Mouse (Mus musculus): ENCODE measurements around the gene Ucn2. TPM values are rescaled to one million over a fixed set of nuclear protein-coding genes. Genes with fewer than 3 reads are reported as not detected.

The Ucn2 gene
- polyA plus RNA-seq, 2 experiments: 0.06 TPM; not detected in 1

DNA sequence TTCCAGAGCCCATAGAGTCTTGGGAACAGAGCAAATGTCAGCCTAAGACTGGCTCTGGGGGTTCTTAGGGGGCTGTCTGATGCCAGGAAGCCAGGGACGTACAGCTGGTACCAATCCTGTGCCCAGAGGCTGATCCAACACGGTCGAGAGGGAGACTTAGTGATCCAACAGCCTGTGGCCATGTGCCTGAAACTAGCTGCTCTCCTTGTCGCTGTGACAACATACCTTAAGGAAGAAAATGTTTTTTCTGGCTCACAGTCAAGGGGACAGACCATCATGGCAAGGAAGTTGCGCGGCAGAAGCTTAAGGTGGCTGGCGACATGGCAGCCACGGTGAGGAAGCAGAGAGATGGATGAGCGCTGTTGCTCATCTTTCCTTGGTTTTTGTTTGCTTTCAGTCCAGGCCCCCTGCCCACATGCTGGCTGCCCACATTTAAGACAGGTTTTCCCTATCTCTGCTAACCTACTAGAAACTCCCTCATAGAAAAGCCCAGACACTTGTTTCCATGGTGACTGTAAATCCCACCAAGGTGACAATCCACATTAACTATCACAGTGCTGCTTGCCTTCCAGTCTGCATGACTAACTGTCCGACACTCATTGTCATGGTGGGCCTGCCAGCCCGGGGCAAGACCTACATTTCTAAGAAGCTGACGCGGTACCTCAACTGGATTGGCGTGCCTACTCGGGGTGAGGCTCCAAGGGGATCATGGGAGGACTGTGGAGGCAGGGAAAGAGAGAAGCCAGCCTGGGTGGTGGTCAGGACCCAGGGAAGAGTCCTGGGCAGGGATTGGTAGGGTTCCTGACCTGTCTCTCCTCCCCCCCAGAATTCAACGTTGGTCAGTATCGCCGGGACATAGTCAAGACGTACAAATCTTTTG is 12.7 kb downstream of the Ucn2 start:
- Histone ChIP-seq H3K4me3 (ENCODE audit: insufficient read depth in 1 of 2, low read depth in 2 of 2, low read length in 2 of 2) (no peak overlapping the region), H3K27me3 (ENCODE audit: control insufficient read depth, insufficient read depth, low read length) (no peaks in the 10 kb centered on the region), H3K4me2 (ENCODE audit: low read depth) (no peak overlapping the region), H3K27ac (no peak overlapping the region), H3K9me3 (ENCODE audit: control insufficient read depth, low read length) (no peaks in the 10 kb centered on the region), H3K4me1 (replicated peaks; ENCODE audit: control insufficient read depth in 2 of 2, insufficient read depth in 2 of 2, low read length in 1 of 2) (peaks cover 0 to 15% of the 10 kb centered on the region in 2 experiments), H3K9ac (replicated peaks) (no peak overlapping the region), H3K36me3 (replicated peaks; ENCODE audit: control insufficient read depth, insufficient read depth, low read depth) (no peaks in the 10 kb centered on the region)
- no peak for DNase-seq (ENCODE audit: low read depth in 3 of 3, low spot score in 3 of 3)
- WGBS (ENCODE audit: insufficient replicate concordance): 57% methylated on average over 19 of the region's 19 CpGs
- no peak for ATAC-seq (ENCODE audit: insufficient read depth)
- no peak for TF ChIP-seq EP300 (IDR thresholded peaks at IDR 0.05; ENCODE audit: low read depth)
- no peak for TF ChIP-seq CTCF (IDR thresholded peaks at IDR 0.05; ENCODE audit: low read depth)

DNA sequence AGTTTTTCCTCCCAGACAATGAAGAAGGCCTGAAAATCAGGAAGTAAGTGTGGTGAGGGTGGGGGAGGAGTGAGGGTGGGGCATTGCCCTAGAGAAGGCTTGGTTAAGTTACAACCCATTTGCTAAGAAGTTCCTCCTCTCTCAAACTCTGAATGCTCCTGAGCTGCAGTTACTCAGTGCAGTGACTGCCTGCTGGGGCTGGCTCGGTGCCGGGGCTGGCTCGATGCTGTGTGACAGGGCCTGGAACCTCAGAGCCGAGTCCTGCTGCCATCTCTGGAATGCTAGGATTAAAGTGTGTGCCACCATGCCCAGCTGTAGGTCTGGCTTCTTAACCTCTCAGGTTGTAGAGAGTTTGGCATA is 13.3 kb downstream of the Ucn2 start:
- Histone ChIP-seq H3K27ac (no peak overlapping the region), H3K4me3 (ENCODE audit: insufficient read depth in 1 of 2, low read depth in 2 of 2, low read length in 2 of 2) (no peak overlapping the region), H3K4me1 (replicated peaks; ENCODE audit: control insufficient read depth in 2 of 2, insufficient read depth in 2 of 2, low read length in 1 of 2) (peaks cover 0 to 15% of the 10 kb centered on the region in 2 experiments), H3K9me3 (ENCODE audit: control insufficient read depth, low read length) (no peaks in the 10 kb centered on the region), H3K4me2 (ENCODE audit: low read depth) (no peak overlapping the region), H3K9ac (replicated peaks) (no peak overlapping the region), H3K27me3 (ENCODE audit: control insufficient read depth, insufficient read depth, low read length) (no peaks in the 10 kb centered on the region), H3K36me3 (replicated peaks; ENCODE audit: control insufficient read depth, insufficient read depth, low read depth) (no peaks in the 10 kb centered on the region)
- no peak for DNase-seq (ENCODE audit: low read depth in 3 of 3, low spot score in 3 of 3)
- ATAC-seq (ENCODE audit: insufficient read depth): no peak
- no peak for TF ChIP-seq EP300 (IDR thresholded peaks at IDR 0.05; ENCODE audit: low read depth)
- no peak for TF ChIP-seq CTCF (IDR thresholded peaks at IDR 0.05; ENCODE audit: low read depth)
- 24% methylated on average over 4 of the region's 4 CpGs for WGBS (ENCODE audit: insufficient replicate concordance)

DNA sequence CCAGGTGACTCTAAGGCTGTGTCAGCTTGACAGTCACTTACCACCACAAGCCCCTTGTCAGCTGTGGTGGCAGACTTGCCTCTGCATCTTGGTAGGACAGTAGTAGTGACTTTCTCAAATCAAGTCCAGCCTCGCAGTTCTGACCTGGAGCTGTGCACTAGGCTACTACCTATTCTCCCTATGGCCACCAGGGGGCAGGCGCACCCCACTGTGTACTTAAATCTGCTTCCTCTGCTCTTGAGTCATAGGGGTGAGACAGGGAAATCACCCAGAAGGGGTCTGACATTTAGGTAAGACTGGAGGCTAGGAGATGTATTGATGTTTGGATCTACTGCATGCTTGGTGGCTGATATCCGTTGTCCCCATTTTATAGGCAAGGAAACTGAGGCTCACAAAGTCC is 14.9 kb downstream of the Ucn2 start:
- TF ChIP-seq EP300 (IDR thresholded peaks at IDR 0.05; ENCODE audit: low read depth): no peak
- TF ChIP-seq CTCF (IDR thresholded peaks at IDR 0.05; ENCODE audit: low read depth): peak; percentile 99
- H3K4me1 ChIP-seq (replicated peaks; ENCODE audit: control insufficient read depth in 2 of 2, insufficient read depth in 2 of 2, low read length in 1 of 2): peaks cover 0 to 6% of the 10 kb centered on the region in 2 experiments; a peak in 3 of 4 replicates
- H3K27ac ChIP-seq: no peak overlapping the region
- H3K9ac ChIP-seq (replicated peaks): no peak overlapping the region
- peak; percentile 35; the same call in 1 of the 2 replicates for ATAC-seq (ENCODE audit: insufficient read depth)
- no peaks in the 10 kb centered on the region for H3K36me3 ChIP-seq (replicated peaks; ENCODE audit: control insufficient read depth, insufficient read depth, low read depth)
- no peak overlapping the region for H3K4me3 ChIP-seq (ENCODE audit: insufficient read depth in 1 of 2, low read depth in 2 of 2, low read length in 2 of 2)
- no peaks in the 10 kb centered on the region for H3K9me3 ChIP-seq (ENCODE audit: control insufficient read depth, low read length)
- 8% methylated on average over 3 of the region's 3 CpGs for WGBS (ENCODE audit: insufficient replicate concordance)
- DNase-seq (ENCODE audit: low read depth in 3 of 3, low spot score in 3 of 3): peak; percentile 42 to 51 (median 49)
- no peaks in the 10 kb centered on the region for H3K27me3 ChIP-seq (ENCODE audit: control insufficient read depth, insufficient read depth, low read length)
- H3K4me2 ChIP-seq (ENCODE audit: low read depth): no peak overlapping the region

DNA sequence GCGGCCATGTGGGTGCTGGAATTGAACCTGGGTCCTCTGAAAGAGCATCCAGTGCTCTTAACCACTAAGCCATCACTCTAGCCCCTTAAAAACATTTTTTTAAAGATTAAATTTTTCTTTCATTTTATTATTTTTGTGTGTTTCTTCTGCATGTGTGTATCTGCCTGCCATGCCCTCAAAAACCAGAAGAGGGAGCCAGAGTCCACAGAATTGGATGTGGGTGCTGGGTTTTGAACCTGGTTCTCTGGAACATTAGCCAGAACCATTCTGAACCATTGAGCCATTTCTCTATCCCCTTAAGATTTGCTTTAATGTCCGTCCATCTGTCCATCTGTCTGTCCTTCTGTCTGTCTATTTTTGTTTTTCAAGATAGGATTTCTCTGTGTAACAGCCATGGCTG is 17.4 kb downstream of the Ucn2 start:
- Histone ChIP-seq H3K4me1 (replicated peaks; ENCODE audit: control insufficient read depth in 2 of 2, insufficient read depth in 2 of 2, low read length in 1 of 2) (0 out of 4 replicates have a peak, but pooled peaks cover 0 to 4% of the 10 kb centered on the region in 2 experiments), H3K9ac (replicated peaks) (no peak overlapping the region), H3K9me3 (ENCODE audit: control insufficient read depth, low read length) (no peaks in the 10 kb centered on the region), H3K27ac (no peak overlapping the region), H3K4me3 (ENCODE audit: insufficient read depth in 1 of 2, low read depth in 2 of 2, low read length in 2 of 2) (no peak overlapping the region), H3K27me3 (ENCODE audit: control insufficient read depth, insufficient read depth, low read length) (no peaks in the 10 kb centered on the region), H3K36me3 (replicated peaks; ENCODE audit: control insufficient read depth, insufficient read depth, low read depth) (no peaks in the 10 kb centered on the region), H3K4me2 (ENCODE audit: low read depth) (no peak overlapping the region)
- TF ChIP-seq EP300 (IDR thresholded peaks at IDR 0.05; ENCODE audit: low read depth) (no peak), CTCF (IDR thresholded peaks at IDR 0.05; ENCODE audit: low read depth) (peak; percentile 83)
- no peak for ATAC-seq (ENCODE audit: insufficient read depth)
- WGBS (ENCODE audit: insufficient replicate concordance): 35% methylated on average over 2 of the region's 2 CpGs
- DNase-seq (ENCODE audit: low read depth in 3 of 3, low spot score in 3 of 3): peak in 1 of 3 experiments; percentile 27

DNA sequence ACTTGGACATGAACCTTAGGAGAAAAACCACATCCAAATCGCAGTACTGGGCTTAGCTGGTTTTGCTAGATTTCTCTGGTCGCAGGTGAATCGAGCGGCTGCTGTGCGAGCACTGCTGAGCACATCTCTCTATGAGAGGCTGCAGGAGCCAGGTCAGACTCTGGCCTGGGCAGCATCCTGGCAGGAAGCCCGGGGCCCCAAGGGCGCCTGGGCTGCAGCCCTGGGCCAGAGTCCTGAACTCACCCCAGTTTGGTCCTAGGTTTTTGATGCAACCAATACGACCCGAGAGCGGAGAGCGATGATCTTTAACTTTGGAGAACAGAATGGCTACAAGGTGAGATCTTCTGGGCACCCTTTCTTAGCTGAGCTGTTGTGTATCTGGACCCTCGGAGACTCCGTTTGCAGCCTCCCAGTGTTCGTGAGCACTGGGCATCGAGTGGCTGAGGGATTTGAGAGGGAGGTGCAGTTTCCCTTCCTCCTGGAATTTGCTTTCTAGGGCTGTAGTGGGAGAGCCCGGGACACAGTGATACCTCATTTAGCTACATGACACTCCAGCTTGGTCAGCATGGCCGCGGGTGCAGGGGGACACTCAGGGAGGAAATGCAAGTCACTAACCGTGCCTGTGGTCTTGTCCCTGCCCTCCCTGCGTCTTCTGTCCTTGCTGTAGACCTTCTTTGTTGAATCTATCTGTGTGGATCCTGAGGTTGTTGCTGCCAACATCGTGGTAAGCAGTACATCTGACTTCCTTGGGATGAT is 21.4 kb downstream of the Ucn2 start:
- H3K36me3 ChIP-seq (replicated peaks; ENCODE audit: control insufficient read depth, insufficient read depth, low read depth): no peaks in the 10 kb centered on the region
- H3K4me2 ChIP-seq (ENCODE audit: low read depth): no peak overlapping the region
- no peak overlapping the region for H3K4me3 ChIP-seq (ENCODE audit: insufficient read depth in 1 of 2, low read depth in 2 of 2, low read length in 2 of 2)
- H3K9ac ChIP-seq (replicated peaks): no peak overlapping the region
- WGBS (ENCODE audit: insufficient replicate concordance): 57% methylated on average over 21 of the region's 21 CpGs
- DNase-seq (ENCODE audit: low read depth in 3 of 3, low spot score in 3 of 3) (no peak), ATAC-seq (ENCODE audit: insufficient read depth) (no peak)
- H3K4me1 ChIP-seq (replicated peaks; ENCODE audit: control insufficient read depth in 2 of 2, insufficient read depth in 2 of 2, low read length in 1 of 2): 0 out of 4 replicates have a peak, but pooled peaks cover 0 to 4% of the 10 kb centered on the region in 2 experiments
- no peaks in the 10 kb centered on the region for H3K27me3 ChIP-seq (ENCODE audit: control insufficient read depth, insufficient read depth, low read length)
- TF ChIP-seq CTCF (IDR thresholded peaks at IDR 0.05; ENCODE audit: low read depth): no peak
- no peak for TF ChIP-seq EP300 (IDR thresholded peaks at IDR 0.05; ENCODE audit: low read depth)
- no peaks in the 10 kb centered on the region for H3K9me3 ChIP-seq (ENCODE audit: control insufficient read depth, low read length)
- H3K27ac ChIP-seq: no peak overlapping the region

Measured in liver, embryonic 14.5 days (tissue).